Mouse (Mus musculus) kidney, embryonic 16.5 days (tissue): ENCODE data around the gene Akap13. TPM values are rescaled to one million over a fixed set of nuclear protein-coding genes. Genes with fewer than 3 reads are reported as not detected.
"Not testable (repeated sequence)": the region's sequence is repeated elsewhere in the genome, so short reads cannot be mapped to it uniquely, and the experiment has no call there.

Experiments
- ATAC-seq: fragments of 200-750 bp; cut with Nextera tagmentation; 2 replicates; pipeline ENCODE4 v1.8.0; 2017; ENCODE audit warnings: moderate TSS enrichment; ENCODE audit not compliant: low FRiP score, low TSS enrichment
- H3K27ac ChIP-seq: fragments of 300-500 bp; sonication (generic); 2 replicates; pipeline ENCODE4 v1.5.1; 2014; ENCODE audit warnings: low read length
- H3K27me3 ChIP-seq: fragments of 300-500 bp; sonication (generic); 2 replicates; pipeline ENCODE4 v1.6.1; 2014; ENCODE audit warnings: low read length, control low read depth, mixed read lengths; ENCODE audit not compliant: insufficient read depth
- H3K36me3 ChIP-seq: fragments of 300-500 bp; sonication (generic); 2 replicates; pipeline ENCODE4 v1.6.1; 2014; ENCODE audit warnings: low read length, control low read depth, mixed read lengths; ENCODE audit not compliant: insufficient read depth
- H3K4me1 ChIP-seq: fragments of 300-500 bp; sonication (generic); 2 replicates; pipeline ENCODE4 v1.6.1; 2014; ENCODE audit warnings: low read length, control low read depth, mixed read lengths; ENCODE audit not compliant: insufficient read depth
- H3K4me2 ChIP-seq: fragments of 300-500 bp; sonication (generic); replicated peaks from 2 replicates; pipeline ENCODE4 v1.6.1; 2014; ENCODE audit warnings: low read depth, low read length
- H3K4me3 ChIP-seq: fragments of 300-500 bp; sonication (generic); 2 replicates; pipeline ENCODE4 v1.5.1; 2014; ENCODE audit warnings: mild to moderate bottlenecking, low read length
- H3K9ac ChIP-seq: fragments of 300-500 bp; sonication (generic); replicated peaks from 2 replicates; pipeline ENCODE4 v1.6.1; 2014; ENCODE audit warnings: low read length
- H3K9me3 ChIP-seq: fragments of 300-500 bp; sonication (generic); 2 replicates; pipeline ENCODE4 v1.6.1; 2016; ENCODE audit warnings: low read length, control low read depth
- WGBS: fragments of 180-500 bp; shearing (Covaris S2); extraction: QIAGEN DNeasy Blood & Tissue Kit; methylation state at CpG from one replicate; pipeline ENCODE4 v1.1.7; 2014; 5-methylcytosine and 5-hydroxymethylcytosine counted together
- polyA plus RNA-seq: library from polyadenylated mRNA; unstranded; fragments of >200 nt; fragmentation: Nextera tagmentation; extraction: Ambion mirVana; gene quantifications from 2 replicates; pipeline ENCODE4 v1.2.1, GENCODE M21; 2015

The Akap13 gene
- polyA plus RNA-seq, 1 experiment from 2014 or later, result 35.2 TPM

DNA sequence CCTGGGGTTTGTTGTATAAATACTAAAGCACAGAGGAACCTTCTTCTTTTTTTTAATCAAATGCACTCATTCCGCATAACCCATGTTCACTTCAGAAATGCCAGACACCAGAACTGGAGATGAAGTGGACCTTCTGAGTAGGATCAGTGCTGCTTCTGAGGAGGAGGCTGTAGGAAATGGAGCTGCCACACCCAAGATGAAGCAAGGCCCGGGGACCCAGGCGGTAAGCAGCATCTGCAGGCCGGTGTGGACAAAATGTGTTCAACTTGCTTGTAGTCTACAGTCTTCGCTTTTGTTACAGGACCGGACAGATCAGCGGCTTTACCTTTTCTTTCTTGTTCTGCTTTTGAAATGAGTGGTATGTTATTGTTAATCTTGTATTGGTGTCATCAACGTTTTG is 159.5 kb downstream of the Akap13 start:
- Histone ChIP-seq H3K36me3 (peaks cover 31% of the 10 kb centered on the region), H3K27me3 (no peaks in the 10 kb centered on the region), H3K9ac (no peak overlapping the region), H3K4me3 (no peak overlapping the region), H3K9me3 (no peaks in the 10 kb centered on the region), H3K4me2 (no peak overlapping the region), H3K27ac (no peak overlapping the region), H3K4me1 (peaks cover 25% of the 10 kb centered on the region)
- WGBS, result 91% methylated on average over 8 of the region's 8 CpGs
- ATAC-seq, result no peak

DNA sequence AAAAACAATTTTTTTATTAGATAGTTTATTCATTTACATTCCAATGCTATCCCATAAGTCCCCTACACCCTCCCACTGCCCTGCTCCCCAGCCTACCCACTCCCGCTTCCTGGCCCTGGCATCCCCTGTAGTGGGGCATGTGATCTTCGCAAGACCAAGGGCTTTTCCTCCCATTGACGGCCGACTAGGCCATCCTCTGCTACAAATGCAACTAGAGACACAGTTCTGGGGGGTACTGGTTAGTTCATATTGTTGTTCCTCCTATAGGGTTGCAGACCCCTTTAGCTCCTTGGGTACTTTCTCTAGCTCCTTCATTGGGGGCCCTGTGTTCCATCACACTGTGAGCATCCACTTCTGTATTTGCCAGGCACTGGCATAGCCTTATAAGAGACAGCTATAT is 161.9 kb downstream of the Akap13 start:
- 90% methylated on average over 4 of the region's 4 CpGs for WGBS
- not testable (repeated sequence) for H3K9me3 ChIP-seq

DNA sequence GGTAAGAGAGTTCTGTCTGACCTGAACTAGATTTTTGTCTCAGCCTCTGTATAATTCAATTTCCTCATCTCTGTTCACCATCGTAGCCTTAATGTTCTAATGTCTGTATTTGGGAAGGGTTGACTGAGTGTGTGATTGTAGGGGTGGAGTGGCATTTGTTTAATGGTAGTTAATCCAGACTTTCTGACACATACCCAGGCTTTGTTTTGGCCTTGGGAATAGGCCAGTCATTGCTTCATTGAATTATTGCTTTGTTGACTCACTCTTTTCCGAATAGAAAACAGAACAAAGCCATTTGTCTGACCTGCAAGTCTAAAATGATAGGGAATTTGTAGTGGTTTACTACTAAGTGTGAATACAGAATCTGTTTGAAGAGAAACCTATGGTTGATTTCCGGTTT is 163.4 kb downstream of the Akap13 start:
- no peak overlapping the region for H3K27ac ChIP-seq
- H3K9me3 ChIP-seq, result no peaks in the 10 kb centered on the region
- H3K27me3 ChIP-seq, result no peaks in the 10 kb centered on the region
- ATAC-seq, result no peak
- no peak overlapping the region for H3K9ac ChIP-seq
- no peak overlapping the region for H3K4me2 ChIP-seq
- peaks cover 10% of the 10 kb centered on the region; the same call in 1 of the 2 replicates for H3K4me1 ChIP-seq
- no peak overlapping the region for H3K4me3 ChIP-seq
- WGBS, result 50% methylated on average over 3 of the region's 3 CpGs
- peaks cover 20% of the 10 kb centered on the region for H3K36me3 ChIP-seq

More for the DNA sequence above, 161.9 kb downstream of the Akap13 start:
- H3K4me3 ChIP-seq, H3K9ac ChIP-seq, H3K4me1 ChIP-seq, ATAC-seq, H3K27ac ChIP-seq, H3K27me3 ChIP-seq, H3K4me2 ChIP-seq: not testable (repeated sequence)
- peaks cover 19% of the 10 kb centered on the region for H3K36me3 ChIP-seq

DNA sequence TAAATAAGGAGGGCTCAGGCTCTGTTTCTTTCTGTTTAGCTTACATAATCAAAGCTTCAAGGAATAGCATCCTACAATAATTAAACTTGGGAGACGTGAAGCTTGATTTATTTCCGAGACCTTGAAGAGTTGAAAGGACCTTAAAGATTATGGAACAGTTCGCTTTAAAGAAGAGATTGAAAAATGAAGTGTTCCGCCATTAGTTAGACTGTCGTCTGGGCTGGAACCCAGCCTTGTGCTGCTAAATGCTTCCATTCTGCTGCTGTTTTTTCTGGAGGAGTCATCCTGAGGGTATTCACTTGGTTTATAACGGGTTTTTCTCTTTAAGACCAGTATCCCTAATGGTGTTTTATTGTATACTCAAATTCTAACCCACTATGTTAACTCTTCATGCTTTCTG is 164.5 kb downstream of the Akap13 start:
- H3K4me1 ChIP-seq, result peaks cover 10% of the 10 kb centered on the region; the same call in 1 of the 2 replicates
- no peak overlapping the region for H3K9ac ChIP-seq
- ATAC-seq, result no peak
- H3K27me3 ChIP-seq, result no peaks in the 10 kb centered on the region
- H3K9me3 ChIP-seq, result no peaks in the 10 kb centered on the region
- peaks cover 19% of the 10 kb centered on the region for H3K36me3 ChIP-seq
- H3K27ac ChIP-seq, result no peak overlapping the region
- 65% methylated on average over 6 of the region's 6 CpGs for WGBS
- H3K4me3 ChIP-seq, result no peak overlapping the region
- H3K4me2 ChIP-seq, result no peak overlapping the region

DNA sequence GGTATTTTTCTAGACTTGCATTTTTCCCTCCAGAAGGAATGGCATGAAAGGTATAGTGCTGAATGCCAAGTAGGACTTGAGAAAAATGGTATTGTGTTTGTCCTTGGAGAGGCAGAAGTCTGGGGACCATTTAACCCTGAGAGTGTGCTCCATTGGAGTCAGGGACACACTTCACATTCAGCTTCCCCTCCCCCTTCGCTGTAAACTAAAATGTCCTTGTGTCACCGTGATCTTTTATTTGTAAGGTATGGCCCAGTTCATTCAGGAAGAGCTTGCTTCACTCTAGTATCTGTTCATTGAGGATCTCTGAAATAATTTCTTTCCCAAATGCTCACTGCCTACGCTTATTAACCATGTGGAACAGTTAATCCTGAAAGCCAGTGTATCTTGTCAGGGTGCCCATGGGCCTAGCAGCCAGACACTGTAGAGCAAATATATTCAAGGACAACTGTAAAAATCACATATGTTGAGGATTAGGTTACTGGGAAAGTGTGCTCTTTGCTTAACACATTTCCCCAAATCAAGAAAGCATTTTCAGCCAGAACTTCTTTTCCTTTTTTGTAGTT is 165.1 kb downstream of the Akap13 start:
- Histone ChIP-seq H3K36me3 (peaks cover 20% of the 10 kb centered on the region; the same call in 1 of the 2 replicates), H3K27me3 (no peaks in the 10 kb centered on the region), H3K4me1 (peaks cover 10% of the 10 kb centered on the region; the same call in 1 of the 2 replicates), H3K4me2 (no peak overlapping the region), H3K4me3 (no peak overlapping the region), H3K27ac (no peak overlapping the region), H3K9me3 (no peaks in the 10 kb centered on the region), H3K9ac (no peak overlapping the region)
- WGBS, result 87% methylated on average over 3 of the region's 3 CpGs
- no peak for ATAC-seq

DNA sequence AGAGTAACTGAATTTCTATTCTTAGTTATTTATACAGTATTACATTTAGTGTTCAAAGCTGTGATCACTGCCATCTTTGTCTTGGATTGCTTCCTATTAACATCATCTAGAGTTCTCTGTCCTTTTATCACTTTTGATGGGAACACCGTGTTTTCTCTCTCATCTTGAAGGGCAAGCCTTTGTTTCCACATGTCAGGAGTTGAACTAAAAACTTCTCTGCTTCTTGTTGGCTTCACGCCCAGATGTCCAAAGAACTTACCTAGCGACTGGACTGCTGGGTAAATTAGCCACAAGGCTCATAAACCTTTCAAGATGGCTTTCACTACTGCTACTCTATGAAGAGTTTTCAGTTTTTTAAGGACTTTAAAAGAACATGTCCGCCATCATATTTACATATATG is 165.6 kb downstream of the Akap13 start:
- ATAC-seq, result no peak
- 62% methylated on average over 4 of the region's 4 CpGs for WGBS

DNA sequence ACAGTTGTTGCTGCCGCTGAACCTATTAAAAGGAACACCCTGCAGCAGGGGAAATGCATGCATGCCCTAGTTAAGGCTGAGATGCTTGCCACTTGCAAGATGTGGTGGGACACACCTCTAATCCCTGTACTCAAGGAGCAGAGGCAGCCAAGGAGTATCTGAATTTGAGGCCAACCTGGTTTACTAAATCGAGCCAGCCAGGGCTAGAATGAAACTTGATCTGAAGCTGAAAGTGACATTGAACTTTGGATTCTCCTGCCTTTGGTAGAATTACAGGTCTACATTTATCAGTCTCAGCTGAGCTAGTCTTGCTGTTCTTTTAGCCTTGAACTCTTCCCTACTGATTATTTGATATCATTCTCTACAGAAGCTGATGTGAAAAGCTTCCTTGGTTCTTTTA is 172.5 kb downstream of the Akap13 start:
- no peaks in the 10 kb centered on the region for H3K27me3 ChIP-seq
- WGBS, result 52% methylated on average over 2 of the region's 2 CpGs

More for the DNA sequence above, 165.6 kb downstream of the Akap13 start:
- Histone ChIP-seq H3K4me3 (no peak overlapping the region), H3K27me3 (no peaks in the 10 kb centered on the region), H3K9ac (no peak overlapping the region), H3K27ac (no peak overlapping the region), H3K9me3 (no peaks in the 10 kb centered on the region), H3K4me2 (no peak overlapping the region), H3K4me1 (peaks cover 10% of the 10 kb centered on the region; the same call in 1 of the 2 replicates), H3K36me3 (peaks cover 20% of the 10 kb centered on the region; the same call in 1 of the 2 replicates)

DNA sequence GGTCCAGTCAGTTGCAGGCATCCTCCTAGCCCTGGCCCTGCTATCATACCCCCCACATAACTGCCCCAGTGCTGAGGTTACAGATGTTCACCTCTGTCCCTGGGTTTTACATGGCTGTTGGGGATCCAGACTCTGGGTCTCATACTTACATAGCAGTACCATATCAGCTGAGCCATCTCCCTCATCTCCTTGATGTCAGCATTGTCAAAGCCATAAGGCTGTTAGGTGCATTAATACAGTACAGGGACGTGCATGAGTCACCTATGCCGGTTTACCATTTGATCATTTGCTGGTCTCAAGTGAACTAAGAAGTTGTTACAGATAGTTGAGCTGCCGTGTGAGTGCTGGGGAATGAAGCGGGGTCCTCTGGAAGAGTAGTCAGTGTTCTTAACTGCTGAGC is 174.3 kb downstream of the Akap13 start:
- H3K27ac ChIP-seq, result no peak overlapping the region
- peaks cover 4% of the 10 kb centered on the region; the same call in 1 of the 2 replicates for H3K36me3 ChIP-seq
- no peak overlapping the region for H3K9ac ChIP-seq
- no peak overlapping the region for H3K4me2 ChIP-seq
- H3K9me3 ChIP-seq, result no peaks in the 10 kb centered on the region
- WGBS, result 85% methylated on average over 4 of the region's 4 CpGs
- H3K27me3 ChIP-seq, result no peaks in the 10 kb centered on the region
- ATAC-seq, result no peak
- no peak overlapping the region for H3K4me3 ChIP-seq
- H3K4me1 ChIP-seq, result peaks cover 20% of the 10 kb centered on the region

More for the DNA sequence above, 172.5 kb downstream of the Akap13 start:
- H3K27ac ChIP-seq, result no peak overlapping the region
- no peak overlapping the region for H3K9ac ChIP-seq
- H3K4me3 ChIP-seq, result no peak overlapping the region
- H3K9me3 ChIP-seq, result no peaks in the 10 kb centered on the region
- 0 out of 2 replicates have a peak, but pooled peaks cover 13% of the 10 kb centered on the region for H3K4me1 ChIP-seq
- H3K36me3 ChIP-seq, result peaks cover 4% of the 10 kb centered on the region; the same call in 1 of the 2 replicates
- no peak overlapping the region for H3K4me2 ChIP-seq
- no peak for ATAC-seq

DNA sequence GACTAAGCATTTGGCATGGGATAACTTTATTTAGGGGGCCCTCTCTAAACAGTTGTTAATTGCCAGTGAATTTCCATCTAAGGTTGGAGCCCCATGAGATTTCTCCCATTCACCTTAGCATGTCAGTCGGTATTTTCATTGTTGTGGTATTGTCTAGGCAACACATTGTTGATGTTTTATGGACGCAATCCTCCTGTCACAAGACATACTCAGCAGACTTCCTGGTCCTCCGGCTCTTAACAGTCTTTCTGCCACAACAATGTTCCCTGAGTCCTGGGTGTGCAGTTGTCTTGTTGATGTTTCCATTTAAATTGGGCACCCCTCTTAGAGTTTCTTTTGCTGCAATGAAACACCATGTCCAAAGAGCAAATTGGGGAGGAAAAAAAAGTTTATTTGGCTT is 177.6 kb downstream of the Akap13 start:
- Histone ChIP-seq H3K36me3 (no peaks in the 10 kb centered on the region), H3K9me3 (no peaks in the 10 kb centered on the region), H3K4me3 (no peak overlapping the region), H3K27me3 (no peaks in the 10 kb centered on the region), H3K4me2 (no peak overlapping the region), H3K4me1 (peaks cover 14% of the 10 kb centered on the region), H3K9ac (no peak overlapping the region), H3K27ac (no peak overlapping the region)
- 32% methylated on average over 3 of the region's 3 CpGs for WGBS
- no peak for ATAC-seq

DNA sequence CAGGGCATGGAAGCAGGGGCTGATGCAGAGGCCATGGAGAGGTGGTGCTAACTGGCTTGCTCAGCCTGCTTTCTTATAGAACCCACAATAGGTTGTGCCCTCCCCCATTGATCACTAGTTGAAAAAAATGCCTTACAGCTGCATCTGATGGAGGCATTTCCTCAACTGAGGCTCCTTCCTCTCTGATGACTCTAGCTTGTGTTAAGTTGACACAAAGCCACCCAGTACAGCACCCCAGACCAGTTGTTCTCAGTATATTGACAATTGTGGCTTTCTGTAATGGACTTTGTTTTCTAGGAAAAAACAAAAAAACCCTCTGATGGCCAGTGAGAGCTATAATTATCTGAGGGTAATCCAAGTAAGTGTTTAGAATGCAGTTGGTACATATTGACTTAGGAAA is 178.1 kb downstream of the Akap13 start:
- no peak overlapping the region for H3K9ac ChIP-seq
- H3K4me3 ChIP-seq, result no peak overlapping the region
- H3K9me3 ChIP-seq, result no peaks in the 10 kb centered on the region
- no peaks in the 10 kb centered on the region for H3K36me3 ChIP-seq
- H3K27me3 ChIP-seq, result no peaks in the 10 kb centered on the region
- peaks cover 14% of the 10 kb centered on the region for H3K4me1 ChIP-seq
- ATAC-seq, result no peak
- no peak overlapping the region for H3K4me2 ChIP-seq
- no peak overlapping the region for H3K27ac ChIP-seq
